Mouse (Mus musculus) forebrain, embryonic 14.5 days (tissue): ENCODE results near the gene Slc9c1. TPM values are rescaled to one million over a fixed set of nuclear protein-coding genes. Genes with fewer than 3 reads are reported as not detected.

ENCODE experiments used
- ATAC-seq: fragments of 200-750 bp; cut with Nextera tagmentation; 2 replicates; pipeline ENCODE4 v1.8.0; 2017; ENCODE audit warnings: mild to moderate bottlenecking, moderate library complexity
- DNase-seq: peaks from one replicate; pipeline ENCODE4 v3.0.0-alpha.2; 2015; ENCODE audit warnings: low spot score
- H3K27ac ChIP-seq: fragments of 300-500 bp; sonication (generic); 2 replicates; pipeline ENCODE4 v1.5.1; 2014; ENCODE audit warnings: low read depth, mild to moderate bottlenecking, control low read depth, low read length, moderate library complexity
- H3K27me3 ChIP-seq: fragments of 300-500 bp; sonication (generic); replicated peaks from 2 replicates; pipeline ENCODE4 v1.6.1; 2014; ENCODE audit warnings: low read length, control low read depth, mixed read lengths; ENCODE audit not compliant: control insufficient read depth, insufficient read depth
- H3K36me3 ChIP-seq: fragments of 300-500 bp; sonication (generic); 2 replicates; pipeline ENCODE4 v1.6.1; 2014; ENCODE audit warnings: low read length, control low read depth; ENCODE audit not compliant: control insufficient read depth, insufficient read depth
- H3K4me1 ChIP-seq: fragments of 300-500 bp; sonication (generic); 2 replicates; pipeline ENCODE4 v1.6.1; 2014; ENCODE audit warnings: antibody characterized with exemption, low read length, control low read depth; ENCODE audit not compliant: control insufficient read depth, insufficient read depth
- H3K4me2 ChIP-seq: fragments of 300-500 bp; sonication (generic); 2 replicates; pipeline ENCODE4 v1.6.1; 2014; ENCODE audit warnings: mild to moderate bottlenecking, control low read depth, low read length
- H3K4me3 ChIP-seq: fragments of 300-500 bp; sonication (generic); 2 replicates; pipeline ENCODE4 v1.5.1; 2014; ENCODE audit warnings: low read depth, low read length, control low read depth
- H3K9ac ChIP-seq: fragments of 300-500 bp; sonication (generic); 2 replicates; pipeline ENCODE4 v1.6.1; 2014; ENCODE audit warnings: mild to moderate bottlenecking, low read length, control low read depth, moderate library complexity
- H3K9me3 ChIP-seq: fragments of 300-500 bp; sonication (generic); replicated peaks from 2 replicates; pipeline ENCODE4 v1.6.1; 2016; ENCODE audit warnings: low read length, control low read depth, mixed read lengths; ENCODE audit not compliant: control insufficient read depth
- WGBS: fragments of 180-500 bp; shearing (Covaris S2); extraction: QIAGEN DNeasy Blood & Tissue Kit; methylation state at CpG from one replicate; pipeline ENCODE4 v1.1.7; 2014; 5-methylcytosine and 5-hydroxymethylcytosine counted together
- polyA plus RNA-seq: library from polyadenylated mRNA; unstranded; fragments of >200 nt; fragmentation: Nextera tagmentation; extraction: Ambion mirVana; gene quantifications from 2 replicates; pipeline ENCODE4 v1.2.1, GENCODE M21; 2014

The Slc9c1 gene
- polyA plus RNA-seq, 1 experiment from 2014 or later, result not detected

DNA sequence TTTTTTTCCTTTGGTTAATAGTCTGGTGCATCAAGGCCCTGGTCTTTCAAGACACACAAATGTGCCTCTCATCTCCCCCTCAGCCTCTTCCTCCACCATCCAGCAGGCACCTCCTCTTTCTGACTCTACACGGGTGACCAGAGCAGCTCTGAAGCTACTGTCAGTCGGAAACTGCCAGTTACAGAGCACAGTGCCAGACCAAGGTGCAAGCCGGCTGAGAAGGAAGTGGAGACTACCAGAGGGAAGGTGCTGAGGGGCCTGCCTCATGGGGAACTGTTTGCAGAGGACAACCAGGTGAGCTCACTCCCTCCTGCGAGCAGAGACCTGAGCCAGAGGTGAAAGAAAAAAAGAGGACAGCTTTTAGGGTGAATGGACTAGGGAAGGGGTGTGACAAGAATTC lies 75.2 kb downstream of the Slc9c1 start, which contains the start of gene Gcsam:
TSS of gene Gcsam (plus strand) at position 114 of the 400 bp plus-strand sequence.
- ATAC-seq, result no peak
- H3K9me3 ChIP-seq, result no peaks in the 10 kb centered on the region

DNA sequence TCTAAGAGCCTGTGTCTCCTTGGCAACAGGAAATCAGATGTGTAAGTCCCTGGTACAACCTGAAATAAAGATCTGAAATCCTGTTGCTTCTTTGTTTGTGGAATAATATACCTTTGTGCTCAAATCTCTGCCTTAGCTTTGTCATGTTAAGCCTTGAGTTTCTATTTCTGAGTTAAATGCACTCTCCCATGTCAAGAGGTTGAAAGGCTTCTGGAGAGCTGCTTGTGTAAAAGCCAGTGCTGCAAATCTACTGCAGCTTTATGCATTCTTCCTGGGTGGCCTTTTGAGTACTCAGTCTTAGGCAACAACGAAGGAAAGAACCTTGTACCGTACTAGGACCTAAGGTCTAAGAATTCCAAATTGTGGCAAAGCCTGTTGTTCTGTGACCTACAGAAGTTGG lies 78.1 kb downstream of the Slc9c1 start:
- 44% methylated on average over 2 of the region's 2 CpGs for WGBS
- ATAC-seq, result no peak
- DNase-seq, result no peak

More for the DNA sequence above, 75.2 kb downstream of the Slc9c1 start, which contains the start of gene Gcsam:
- no peak within 1 kb of the TSS for H3K9ac ChIP-seq
- H3K36me3 ChIP-seq, result no peaks in the 10 kb centered on the region
- H3K4me3 ChIP-seq, result no peak within 1 kb of the TSS
- 78% methylated on average over 4 of the region's 4 CpGs for WGBS
- H3K4me2 ChIP-seq, result no peak within 1 kb of the TSS
- no peak within 1 kb of the TSS for H3K27ac ChIP-seq
- no peaks in the 10 kb centered on the region for H3K4me1 ChIP-seq
- H3K27me3 ChIP-seq, result no peaks in the 10 kb centered on the region
- no peak for DNase-seq

GRCm38 (mm10) chr16:45615944-45616343 lies 80.8 kb downstream of the Slc9c1 start:
- no peaks in the 10 kb centered on the region for H3K4me1 ChIP-seq
- H3K9ac ChIP-seq, result no peak overlapping the region
- no peaks in the 10 kb centered on the region for H3K27me3 ChIP-seq
- DNase-seq (no peak), ATAC-seq (no peak)
- no peak overlapping the region for H3K4me2 ChIP-seq
- H3K9me3 ChIP-seq, result no peaks in the 10 kb centered on the region
- no peaks in the 10 kb centered on the region for H3K36me3 ChIP-seq
- H3K27ac ChIP-seq, result no peak overlapping the region
- WGBS, result 90% methylated on average over 1 of the region's 1 CpGs
- no peak overlapping the region for H3K4me3 ChIP-seq

More for the DNA sequence above, 78.1 kb downstream of the Slc9c1 start:
- H3K9me3 ChIP-seq, result no peaks in the 10 kb centered on the region
- H3K27ac ChIP-seq, result no peak overlapping the region
- H3K9ac ChIP-seq, result no peak overlapping the region
- H3K4me2 ChIP-seq, result no peak overlapping the region
- no peaks in the 10 kb centered on the region for H3K36me3 ChIP-seq
- H3K27me3 ChIP-seq, result no peaks in the 10 kb centered on the region
- no peak overlapping the region for H3K4me3 ChIP-seq
- H3K4me1 ChIP-seq, result no peaks in the 10 kb centered on the region

DNA sequence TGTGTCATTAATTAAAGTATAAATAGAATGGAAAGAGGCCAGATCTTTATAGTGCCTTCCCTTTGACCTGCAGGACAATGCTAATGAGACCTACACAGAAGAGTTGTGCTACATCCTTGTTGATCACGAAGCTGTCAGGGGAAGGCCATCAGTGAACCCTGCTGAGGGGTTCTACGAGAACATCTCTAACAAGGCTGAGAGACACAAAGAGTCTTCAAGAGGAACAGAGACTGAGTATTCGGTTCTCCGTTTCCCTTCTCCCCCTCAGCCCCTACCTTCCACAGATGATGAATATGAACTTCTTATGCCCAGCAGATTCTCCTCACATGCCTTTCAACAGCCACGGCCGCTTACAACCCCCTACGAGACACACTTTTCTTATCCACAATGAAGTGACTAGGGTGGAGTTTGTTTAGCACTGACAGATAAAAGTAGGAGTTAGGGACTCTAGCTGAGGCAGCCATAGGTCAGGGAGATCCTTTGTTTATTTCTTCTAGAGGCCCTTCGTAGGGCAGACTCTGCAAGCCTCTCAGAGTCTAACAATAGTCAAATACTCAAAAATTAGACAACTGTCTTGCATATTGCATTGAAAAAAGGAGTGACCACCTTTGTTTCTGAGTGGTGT lies 84.8 kb downstream of the Slc9c1 start:
- Histone ChIP-seq H3K9me3 (no peaks in the 10 kb centered on the region), H3K4me3 (no peak overlapping the region), H3K27me3 (no peaks in the 10 kb centered on the region), H3K9ac (no peak overlapping the region), H3K27ac (no peak overlapping the region), H3K4me1 (no peaks in the 10 kb centered on the region), H3K4me2 (no peak overlapping the region), H3K36me3 (no peaks in the 10 kb centered on the region)
- no peak for ATAC-seq
- DNase-seq, result no peak
- WGBS, result 83% methylated on average over 8 of the region's 8 CpGs

DNA sequence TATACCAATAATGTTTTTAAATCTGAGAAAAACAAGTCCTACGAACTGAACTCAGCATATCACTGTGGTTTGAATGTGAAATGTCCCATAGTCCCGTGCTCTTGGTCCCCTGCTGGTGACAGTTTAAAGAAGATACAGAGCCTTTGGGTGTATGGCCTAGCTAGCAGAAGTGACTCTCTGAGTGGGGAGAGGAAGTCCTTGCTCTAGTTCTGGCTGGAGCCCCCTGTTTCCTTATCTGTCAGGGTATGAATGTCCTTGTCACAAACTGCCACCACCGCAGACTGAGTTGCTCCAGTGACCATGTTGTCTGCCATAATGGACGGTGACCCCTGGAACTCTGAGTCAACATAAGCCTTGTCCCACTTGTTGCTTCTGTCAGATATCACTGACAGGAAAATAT lies 88.1 kb downstream of the Slc9c1 start:
- Histone ChIP-seq H3K9me3 (no peaks in the 10 kb centered on the region), H3K36me3 (no peaks in the 10 kb centered on the region), H3K4me1 (no peaks in the 10 kb centered on the region), H3K4me3 (no peak overlapping the region), H3K9ac (no peak overlapping the region), H3K4me2 (no peak overlapping the region), H3K27me3 (no peaks in the 10 kb centered on the region), H3K27ac (no peak overlapping the region)
- 79% methylated on average over 4 of the region's 4 CpGs for WGBS
- ATAC-seq (no peak), DNase-seq (no peak)

DNA sequence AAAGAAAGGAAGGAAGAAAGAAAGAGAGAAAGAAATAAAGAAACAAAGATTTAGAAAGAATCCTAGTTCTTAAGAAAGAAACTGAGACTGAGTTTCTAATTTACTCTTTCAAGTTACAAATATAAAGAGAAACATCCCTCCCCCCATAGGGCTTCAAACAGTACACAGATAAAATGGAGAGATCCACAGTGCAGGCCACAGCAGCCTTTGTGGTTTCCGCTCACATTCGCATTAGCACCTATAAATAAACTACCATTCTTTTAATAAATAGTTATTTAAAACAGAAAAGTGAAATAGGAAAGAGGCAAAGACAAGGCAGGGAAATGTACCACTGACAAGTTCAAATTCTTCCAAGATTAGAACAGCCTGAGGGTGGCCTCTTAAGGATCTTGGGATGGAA lies 89.7 kb downstream of the Slc9c1 start:
- Histone ChIP-seq H3K9me3 (no peaks in the 10 kb centered on the region), H3K27ac (no peak overlapping the region), H3K4me3 (no peak overlapping the region), H3K27me3 (no peaks in the 10 kb centered on the region), H3K4me1 (no peaks in the 10 kb centered on the region), H3K9ac (no peak overlapping the region), H3K36me3 (no peaks in the 10 kb centered on the region), H3K4me2 (no peak overlapping the region)
- no peak for DNase-seq
- ATAC-seq, result no peak
- 93% methylated on average over 2 of the region's 2 CpGs for WGBS

GRCm38 (mm10) chr16:45625342-45625741 lies 90.2 kb downstream of the Slc9c1 start:
- H3K9ac ChIP-seq, result no peak overlapping the region
- H3K4me2 ChIP-seq, result no peak overlapping the region
- H3K9me3 ChIP-seq, result no peaks in the 10 kb centered on the region
- ATAC-seq (no peak), DNase-seq (no peak)
- H3K27me3 ChIP-seq, result no peaks in the 10 kb centered on the region
- 88% methylated on average over 2 of the region's 2 CpGs for WGBS
- H3K36me3 ChIP-seq, result no peaks in the 10 kb centered on the region
- no peaks in the 10 kb centered on the region for H3K4me1 ChIP-seq
- H3K4me3 ChIP-seq, result no peak overlapping the region
- no peak overlapping the region for H3K27ac ChIP-seq

DNA sequence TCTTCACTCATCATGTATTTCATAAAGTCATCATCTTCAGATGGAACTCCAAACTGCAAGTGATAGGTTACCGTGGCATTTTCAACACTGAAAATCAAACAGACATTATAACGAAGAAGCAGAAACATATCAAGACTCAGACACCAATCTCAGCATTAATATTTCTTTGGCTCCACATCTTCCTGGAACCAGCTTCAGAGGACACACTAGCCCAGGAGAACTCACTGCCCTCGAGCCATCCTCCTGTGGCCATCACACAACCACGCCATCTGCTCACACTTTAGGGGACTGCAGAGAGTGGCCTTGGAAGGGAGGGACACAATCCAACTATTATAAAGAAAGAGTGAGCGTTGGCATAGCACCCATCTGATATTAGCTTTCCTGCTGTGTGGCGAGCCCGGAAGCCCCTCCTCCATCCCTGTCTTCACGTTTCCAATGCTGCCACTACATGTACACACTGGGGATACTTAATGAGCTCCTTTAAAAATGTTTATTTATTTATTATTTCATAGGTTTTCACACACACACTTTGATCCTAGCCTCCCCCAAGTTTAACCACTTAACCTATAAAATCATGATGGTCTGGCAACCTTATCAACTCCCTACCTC lies 94.5 kb downstream of the Slc9c1 start:
- no peak overlapping the region for H3K9ac ChIP-seq
- no peaks in the 10 kb centered on the region for H3K4me1 ChIP-seq
- no peaks in the 10 kb centered on the region for H3K27me3 ChIP-seq
- no peaks in the 10 kb centered on the region for H3K9me3 ChIP-seq
- H3K27ac ChIP-seq, result no peak overlapping the region
- WGBS, result 81% methylated on average over 8 of the region's 8 CpGs
- no peak overlapping the region for H3K4me2 ChIP-seq
- DNase-seq, result no peak
- H3K4me3 ChIP-seq, result no peak overlapping the region
- no peaks in the 10 kb centered on the region for H3K36me3 ChIP-seq
- ATAC-seq, result peak; percentile 34; the same call in 1 of the 2 replicates

DNA sequence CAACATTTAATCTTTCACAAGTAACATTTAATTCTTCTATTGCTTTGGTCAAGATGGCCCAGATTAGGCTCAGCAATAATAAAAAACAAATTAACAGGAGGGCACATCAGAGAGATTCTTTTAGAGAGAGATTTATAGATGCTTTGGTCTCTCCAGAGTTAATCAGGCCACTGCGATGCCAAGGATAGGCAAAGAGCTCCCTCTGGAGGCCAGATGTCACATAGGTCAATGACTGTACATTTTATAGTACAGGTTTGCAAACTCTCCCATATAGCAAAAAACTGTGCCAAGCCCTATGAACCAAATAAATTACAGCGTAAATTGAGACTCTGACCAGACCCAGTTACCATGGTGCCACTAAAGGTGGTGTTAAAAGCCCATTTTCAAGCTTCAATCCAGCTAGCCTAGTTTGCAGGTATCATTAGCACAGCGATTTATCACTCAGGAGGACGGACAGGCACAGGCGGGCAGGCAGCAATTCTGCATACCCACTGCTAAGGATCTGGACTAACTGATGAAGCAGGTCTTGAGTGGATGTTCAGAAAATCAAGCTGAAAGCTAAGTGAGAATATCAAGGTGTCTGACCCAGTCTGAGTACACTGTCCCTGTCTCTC lies 95.3 kb downstream of the Slc9c1 start:
- Histone ChIP-seq H3K36me3 (no peaks in the 10 kb centered on the region), H3K4me3 (no peak overlapping the region), H3K9me3 (no peaks in the 10 kb centered on the region), H3K4me1 (no peaks in the 10 kb centered on the region), H3K4me2 (no peak overlapping the region), H3K27me3 (no peaks in the 10 kb centered on the region), H3K27ac (no peak overlapping the region), H3K9ac (no peak overlapping the region)
- 60% methylated on average over 5 of the region's 5 CpGs for WGBS
- peak; percentile 87 for ATAC-seq
- DNase-seq, result peak; percentile 87
